Mouse (Mus musculus): Measurements from ENCODE around the gene Adar. TPM values are rescaled to one million over a fixed set of nuclear protein-coding genes. Genes with fewer than 3 reads are reported as not detected.
"Not testable (repeated sequence)": the region's sequence is repeated elsewhere in the genome, so short reads cannot be mapped to it uniquely, and the experiment has no call there.

Gene Adar
- total RNA-seq, 4 experiments from 2014 or later, result 136 to 145 (median 140) TPM

GRCm38 (mm10) chr3:89788680-89789352, 74.0 kb downstream of the Adar start:
- no peak for DNase-seq (ENCODE audit: low spot score in 2 of 2)

- DNase-seq (ENCODE audit: low spot score in 2 of 2), result no peak
Measured at GRCm38 (mm10) chr3:89794616-89795015, 79.8 kb downstream of the Adar start.

- DNase-seq (ENCODE audit: low spot score in 2 of 2), result no peak
Measured at GRCm38 (mm10) chr3:89795746-89796145, 80.9 kb downstream of the Adar start.

GRCm38 (mm10) chr3:89796358-89796757, 81.5 kb downstream of the Adar start:
- DNase-seq (ENCODE audit: low spot score in 2 of 2), result no peak

- no peak for DNase-seq (ENCODE audit: low spot score in 2 of 2)
Measured at GRCm38 (mm10) chr3:89798518-89798917, 83.7 kb downstream of the Adar start.

- no peak for DNase-seq (ENCODE audit: low spot score in 2 of 2)
Measured at GRCm38 (mm10) chr3:89799476-89799875, 84.7 kb downstream of the Adar start.

- not testable (repeated sequence) for DNase-seq (ENCODE audit: low spot score in 2 of 2)
Measured at GRCm38 (mm10) chr3:89800078-89800477, 85.3 kb downstream of the Adar start.

- no peak for DNase-seq (ENCODE audit: low spot score in 2 of 2)
Measured at GRCm38 (mm10) chr3:89800774-89801506, 86.1 kb downstream of the Adar start.

GRCm38 (mm10) chr3:89801507-89801847, 86.7 kb downstream of the Adar start:
- DNase-seq (ENCODE audit: low spot score in 2 of 2), result no peak

- no peak for DNase-seq (ENCODE audit: low spot score in 2 of 2)
Measured at GRCm38 (mm10) chr3:89802876-89803275, 88.1 kb downstream of the Adar start.

Other genes with a start within 250 kb of the Adar start
- gene Kcnn3, start 194.9 kb upstream of the Adar start, total RNA-seq (2022), result 10 to 100 TPM; 20.8 to 25.7 (median 23.3) TPM
- 10 to 100 TPM; 28.9 to 31.9 (median 30.8) TPM for gene Chrnb2, start 49.6 kb downstream of the Adar start, total RNA-seq (2022)
- 10 to 100 TPM; 78.4 to 83.7 (median 83.2) TPM for gene Ube2q1, start 58.6 kb downstream of the Adar start, total RNA-seq (2022)
- gene She, start 116.3 kb downstream of the Adar start, total RNA-seq (2022), result 1 to 10 TPM; 2.7 to 3.7 (median 3.4) TPM
- 1 to 10 TPM; 3.8 to 6.6 (median 5.3) TPM for gene Il6ra, start 198.2 kb downstream of the Adar start, total RNA-seq (2022)
- 100 to 1,000 TPM in 2 of 4 experiments, 10 to 100 TPM in 2; 96.1 to 111 (median 101) TPM for gene Atp8b2, start 248.5 kb downstream of the Adar start, total RNA-seq (2022)